Mouse (Mus musculus) stomach, embryonic 15.5 days (tissue): ENCODE results near the gene Casd1. TPM values are rescaled to one million over a fixed set of nuclear protein-coding genes. Genes with fewer than 3 reads are reported as not detected.
"Not testable (repeated sequence)": the region's sequence is repeated elsewhere in the genome, so short reads cannot be mapped to it uniquely, and the experiment has no call there.

Experiments
- ATAC-seq: fragments of 200-750 bp; cut with Nextera tagmentation; 2 replicates; pipeline ENCODE4 v1.8.0; 2017; ENCODE audit warnings: low read depth, moderate number of reproducible peaks, moderate TSS enrichment; ENCODE audit not compliant: insufficient read depth, low FRiP score
- H3K27ac ChIP-seq: fragments of 300-500 bp; sonication (generic); 2 replicates; pipeline ENCODE4 v1.5.1; 2015; ENCODE audit warnings: mild to moderate bottlenecking, inconsistent platforms
- H3K27me3 ChIP-seq: fragments of 300-500 bp; sonication (generic); replicated peaks from 2 replicates; pipeline ENCODE4 v1.6.1; 2015; ENCODE audit warnings: inconsistent platforms
- H3K36me3 ChIP-seq: fragments of 300-500 bp; sonication (generic); 2 replicates; pipeline ENCODE4 v1.6.1; 2015; ENCODE audit warnings: inconsistent platforms
- H3K4me1 ChIP-seq: fragments of 300-500 bp; sonication (generic); 2 replicates; pipeline ENCODE4 v1.6.1; 2015; ENCODE audit warnings: inconsistent platforms
- H3K4me2 ChIP-seq: fragments of 300-500 bp; sonication (generic); 2 replicates; pipeline ENCODE4 v1.6.1; 2015; ENCODE audit warnings: mild to moderate bottlenecking, inconsistent platforms
- H3K4me3 ChIP-seq: fragments of 300-500 bp; sonication (generic); replicated peaks from 2 replicates; pipeline ENCODE4 v1.5.1; 2015; ENCODE audit warnings: inconsistent platforms
- H3K9ac ChIP-seq: fragments of 300-500 bp; sonication (generic); 2 replicates; pipeline ENCODE4 v1.6.1; 2015; ENCODE audit warnings: inconsistent platforms
- H3K9me3 ChIP-seq: fragments of 300-500 bp; sonication (generic); 2 replicates; pipeline ENCODE4 v1.6.1; 2016; ENCODE audit warnings: inconsistent platforms
- WGBS: fragments of 180-500 bp; shearing (Covaris S2); methylation state at CpG from one replicate; pipeline ENCODE4 v1.1.7; 2015; 5-methylcytosine and 5-hydroxymethylcytosine counted together
- polyA plus RNA-seq: library from polyadenylated mRNA; unstranded; fragments of >200 nt; fragmentation: Nextera tagmentation; extraction: Ambion mirVana; gene quantifications from 2 replicates; pipeline ENCODE4 v1.2.1, GENCODE M21; 2015

Casd1 gene
- polyA plus RNA-seq, 1 experiment from 2014 or later, result 25.5 TPM

DNA sequence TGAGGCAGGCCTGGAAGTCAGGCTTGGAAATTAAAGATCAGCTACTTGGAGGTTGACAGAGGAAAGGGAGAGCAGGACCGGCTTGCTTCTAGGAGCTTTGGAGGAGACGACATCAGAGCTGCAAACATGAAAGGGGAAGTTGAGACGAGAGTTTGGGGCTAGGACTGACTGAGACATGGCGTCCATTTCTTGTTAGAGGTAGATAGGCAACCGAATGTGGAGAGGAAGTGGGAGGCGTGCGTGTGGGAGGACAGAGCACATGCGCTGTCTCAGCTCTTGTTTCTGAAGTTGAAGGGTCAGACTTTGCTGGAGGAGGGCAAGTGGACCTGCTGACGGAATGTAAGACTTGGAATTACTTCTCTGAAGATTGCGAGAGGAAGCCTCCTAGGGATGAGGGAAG lies 17.3 kb downstream of the Casd1 start:
- Histone ChIP-seq H3K4me2 (no peak overlapping the region), H3K9me3 (no peaks in the 10 kb centered on the region), H3K36me3 (peaks cover 4% of the 10 kb centered on the region), H3K4me1 (no peaks in the 10 kb centered on the region), H3K27ac (no peak overlapping the region), H3K9ac (no peak overlapping the region), H3K27me3 (no peaks in the 10 kb centered on the region), H3K4me3 (no peak overlapping the region)
- ATAC-seq, result no peak
- 80% methylated on average over 10 of the region's 10 CpGs for WGBS

GRCm38 (mm10) chr6:4631464-4631863 lies 30.8 kb downstream of the Casd1 start:
- no peak overlapping the region for H3K4me3 ChIP-seq
- ATAC-seq, result no peak

DNA sequence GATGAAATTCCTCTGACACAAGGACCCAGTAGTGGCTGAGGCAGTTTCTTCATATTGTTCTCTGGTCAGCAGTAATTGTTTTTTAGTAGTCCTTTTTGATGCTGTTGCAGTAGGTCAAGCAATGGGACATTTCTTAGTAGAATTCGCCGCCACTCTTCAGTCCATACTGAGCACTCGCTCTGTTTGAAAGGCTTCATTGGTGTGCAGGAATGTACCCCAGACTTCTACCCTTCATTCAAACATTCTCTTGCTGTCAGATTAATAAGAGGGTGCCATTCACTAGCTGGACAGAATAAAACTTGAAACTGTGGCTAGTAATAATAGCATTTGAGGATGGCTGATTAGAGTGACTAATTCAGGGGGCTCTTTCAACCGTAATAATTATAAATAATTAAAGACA lies 32.5 kb downstream of the Casd1 start:
- H3K9ac ChIP-seq, result no peak overlapping the region
- 88% methylated on average over 4 of the region's 4 CpGs for WGBS
- H3K4me3 ChIP-seq, result no peak overlapping the region
- no peaks in the 10 kb centered on the region for H3K36me3 ChIP-seq
- no peaks in the 10 kb centered on the region for H3K4me1 ChIP-seq
- H3K27me3 ChIP-seq, result no peaks in the 10 kb centered on the region
- no peak overlapping the region for H3K27ac ChIP-seq
- H3K4me2 ChIP-seq, result no peak overlapping the region
- no peak for ATAC-seq
- H3K9me3 ChIP-seq, result no peaks in the 10 kb centered on the region

More at GRCm38 (mm10) chr6:4631464-4631863, 30.8 kb downstream of the Casd1 start:
- H3K9ac ChIP-seq, result no peak overlapping the region
- H3K36me3 ChIP-seq, result no peaks in the 10 kb centered on the region
- WGBS, result 64% methylated on average over 3 of the region's 3 CpGs
- no peaks in the 10 kb centered on the region for H3K4me1 ChIP-seq
- no peak overlapping the region for H3K4me2 ChIP-seq
- no peaks in the 10 kb centered on the region for H3K9me3 ChIP-seq
- H3K27ac ChIP-seq, result no peak overlapping the region
- H3K27me3 ChIP-seq, result no peaks in the 10 kb centered on the region

DNA sequence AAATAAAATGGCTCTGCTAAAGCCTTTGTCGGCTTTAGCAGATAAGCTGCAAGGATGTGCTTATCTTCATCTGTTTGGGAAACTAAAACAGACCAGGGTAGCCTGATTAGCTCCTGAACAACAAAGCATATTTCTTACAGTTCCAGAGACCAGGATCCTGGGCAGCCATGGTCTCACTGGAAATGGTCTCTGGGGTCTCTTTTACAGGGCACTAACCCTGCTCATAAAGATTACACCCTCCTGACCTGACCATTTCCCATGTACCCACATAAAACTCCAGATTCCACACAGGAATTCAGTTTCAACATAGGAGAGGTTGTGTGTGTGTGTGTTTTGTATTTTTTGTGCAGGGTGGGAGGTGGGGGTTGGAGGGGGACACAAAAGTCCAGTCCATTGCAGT lies 34.2 kb downstream of the Casd1 start:
- Histone ChIP-seq H3K27me3 (no peaks in the 10 kb centered on the region), H3K9ac (no peak overlapping the region), H3K4me2 (no peak overlapping the region), H3K9me3 (no peaks in the 10 kb centered on the region), H3K4me3 (no peak overlapping the region), H3K4me1 (no peaks in the 10 kb centered on the region), H3K27ac (no peak overlapping the region), H3K36me3 (no peaks in the 10 kb centered on the region)
- 39% methylated on average over 1 of the region's 1 CpGs for WGBS
- no peak for ATAC-seq

DNA sequence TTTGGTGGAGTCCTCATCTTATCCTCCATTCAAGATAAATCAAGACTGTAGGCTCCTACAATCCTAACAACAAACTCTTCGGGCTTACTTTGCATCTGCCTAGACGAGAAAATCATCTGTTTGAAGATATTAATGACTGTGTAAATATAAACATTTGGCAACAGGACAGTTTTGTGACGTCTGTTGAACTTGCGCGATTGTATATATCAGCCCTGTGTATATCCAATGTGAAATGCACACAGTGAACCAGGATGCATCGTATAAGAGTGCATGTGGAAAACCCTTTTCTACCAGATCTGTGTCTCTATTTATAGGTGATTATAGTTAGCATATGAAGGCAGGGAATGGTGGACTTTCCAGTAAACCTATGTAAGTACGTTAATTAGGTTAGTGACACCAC lies 41.4 kb downstream of the Casd1 start:
- Histone ChIP-seq H3K9me3 (no peaks in the 10 kb centered on the region), H3K36me3 (0 out of 2 replicates have a peak, but pooled peaks cover 8% of the 10 kb centered on the region), H3K4me2 (no peak overlapping the region), H3K27me3 (no peaks in the 10 kb centered on the region), H3K4me3 (no peak overlapping the region), H3K9ac (no peak overlapping the region), H3K4me1 (no peaks in the 10 kb centered on the region), H3K27ac (no peak overlapping the region)
- WGBS, result 65% methylated on average over 7 of the region's 7 CpGs
- ATAC-seq, result no peak

DNA sequence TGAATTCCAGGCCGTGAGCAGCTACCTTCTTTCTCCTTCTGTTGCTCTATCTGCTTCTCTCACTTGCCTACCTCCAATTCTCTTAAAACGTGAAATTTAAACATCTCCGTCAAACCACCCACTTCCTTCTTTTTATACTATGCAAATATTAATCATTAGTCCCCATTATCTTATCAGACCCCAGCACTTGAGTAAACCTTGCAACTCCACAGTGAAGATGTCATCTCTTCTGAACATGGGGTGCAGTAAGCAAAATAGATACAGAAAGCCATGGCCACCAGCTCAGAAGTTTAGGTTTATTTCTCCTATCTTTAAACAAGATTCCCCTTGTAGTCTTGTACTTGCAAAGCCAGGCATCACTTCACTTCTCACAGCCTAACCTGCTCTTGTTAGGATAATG lies 46.7 kb downstream of the Casd1 start:
- H3K4me1 ChIP-seq, result no peaks in the 10 kb centered on the region
- H3K9ac ChIP-seq, result no peak overlapping the region
- no peak for ATAC-seq
- WGBS, result 47% methylated on average over 3 of the region's 3 CpGs
- H3K9me3 ChIP-seq, result no peaks in the 10 kb centered on the region
- no peak overlapping the region for H3K4me3 ChIP-seq
- 0 out of 2 replicates have a peak, but pooled peaks cover 1% of the 10 kb centered on the region for H3K36me3 ChIP-seq
- H3K27ac ChIP-seq, result no peak overlapping the region
- no peak overlapping the region for H3K4me2 ChIP-seq
- H3K27me3 ChIP-seq, result no peaks in the 10 kb centered on the region

DNA sequence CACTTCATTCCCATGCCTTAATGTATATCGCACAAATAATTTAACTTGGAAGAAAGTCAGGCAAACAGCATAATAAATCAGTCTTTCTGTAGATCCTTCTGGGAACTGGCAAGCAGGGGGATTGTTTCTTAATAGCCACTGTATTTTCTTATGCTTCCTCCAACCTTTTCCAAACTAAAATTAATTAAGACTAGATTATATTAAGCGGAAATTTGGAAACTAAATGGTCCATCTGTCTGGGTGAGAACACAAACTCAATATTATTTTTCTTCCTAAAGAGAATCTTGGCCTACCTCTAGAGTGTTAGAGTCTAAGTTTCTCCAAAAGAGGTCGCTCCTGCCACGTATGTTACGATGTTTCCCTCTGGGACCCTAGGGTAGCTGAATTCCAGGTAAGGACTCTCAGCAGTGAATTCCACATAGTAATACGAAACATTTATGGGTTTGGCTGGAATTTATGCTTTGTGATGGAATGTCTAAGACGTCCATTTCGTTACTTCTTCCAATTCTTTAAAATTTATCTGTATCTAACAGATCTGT lies 52.0 kb downstream of the Casd1 start:
- no peaks in the 10 kb centered on the region for H3K36me3 ChIP-seq
- H3K4me1 ChIP-seq, result no peaks in the 10 kb centered on the region
- WGBS, result 80% methylated on average over 8 of the region's 8 CpGs
- no peak overlapping the region for H3K9ac ChIP-seq
- no peaks in the 10 kb centered on the region for H3K9me3 ChIP-seq
- ATAC-seq, result no peak
- H3K4me3 ChIP-seq, result no peak overlapping the region
- H3K27me3 ChIP-seq, result no peaks in the 10 kb centered on the region
- no peak overlapping the region for H3K27ac ChIP-seq
- no peak overlapping the region for H3K4me2 ChIP-seq

DNA sequence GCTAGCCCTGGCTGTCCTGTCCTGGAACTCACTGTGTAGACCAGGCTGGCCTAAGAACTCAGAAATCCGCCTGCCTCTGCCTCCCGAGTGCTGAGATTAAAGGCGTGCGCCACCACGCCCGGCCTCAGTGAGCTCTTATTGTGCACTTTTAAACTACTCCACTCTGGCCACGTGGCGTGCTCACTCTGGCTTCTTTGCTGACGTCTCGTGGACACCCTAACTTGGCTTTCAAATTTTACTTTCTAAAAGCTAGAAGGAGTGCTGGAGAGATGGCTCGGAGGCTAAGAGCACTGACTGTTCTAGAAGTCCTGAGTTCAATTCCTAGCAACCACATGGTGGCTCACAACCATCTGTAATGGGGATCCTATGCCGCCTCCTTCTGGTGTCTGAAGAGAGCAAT lies 53.1 kb downstream of the Casd1 start:
- H3K36me3 ChIP-seq, ATAC-seq, H3K4me3 ChIP-seq, H3K9ac ChIP-seq, H3K9me3 ChIP-seq, H3K27me3 ChIP-seq, H3K4me2 ChIP-seq, H3K4me1 ChIP-seq, H3K27ac ChIP-seq: not testable (repeated sequence)
- 96% methylated on average over 12 of the region's 12 CpGs for WGBS

DNA sequence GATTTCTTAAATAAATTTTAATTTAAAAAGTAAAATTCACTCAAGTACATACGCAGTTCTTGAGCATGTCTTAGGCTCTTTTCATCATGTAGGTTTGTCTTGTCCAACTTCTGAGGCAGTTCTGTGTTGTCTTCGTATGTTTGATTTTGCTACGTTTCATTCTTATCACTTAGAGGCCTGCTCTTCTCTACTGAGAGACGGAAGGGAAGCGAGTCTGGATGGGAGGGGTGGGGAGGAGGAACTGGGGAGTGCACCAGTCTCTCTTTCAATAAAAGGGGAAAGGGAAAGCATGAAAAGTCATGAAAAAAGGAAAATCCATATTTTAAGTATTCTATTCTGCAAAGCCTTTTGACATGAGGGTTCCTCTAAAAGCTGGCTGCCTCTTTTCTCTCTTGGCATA lies 54.8 kb downstream of the Casd1 start:
- ATAC-seq, result no peak
- H3K4me3 ChIP-seq, result no peak overlapping the region
- H3K9me3 ChIP-seq, result no peaks in the 10 kb centered on the region
- WGBS, result 38% methylated on average over 5 of the region's 5 CpGs
- H3K4me1 ChIP-seq, result no peaks in the 10 kb centered on the region
- H3K27ac ChIP-seq, result no peak overlapping the region
- no peak overlapping the region for H3K9ac ChIP-seq
- no peaks in the 10 kb centered on the region for H3K36me3 ChIP-seq
- H3K27me3 ChIP-seq, result no peaks in the 10 kb centered on the region
- no peak overlapping the region for H3K4me2 ChIP-seq

DNA sequence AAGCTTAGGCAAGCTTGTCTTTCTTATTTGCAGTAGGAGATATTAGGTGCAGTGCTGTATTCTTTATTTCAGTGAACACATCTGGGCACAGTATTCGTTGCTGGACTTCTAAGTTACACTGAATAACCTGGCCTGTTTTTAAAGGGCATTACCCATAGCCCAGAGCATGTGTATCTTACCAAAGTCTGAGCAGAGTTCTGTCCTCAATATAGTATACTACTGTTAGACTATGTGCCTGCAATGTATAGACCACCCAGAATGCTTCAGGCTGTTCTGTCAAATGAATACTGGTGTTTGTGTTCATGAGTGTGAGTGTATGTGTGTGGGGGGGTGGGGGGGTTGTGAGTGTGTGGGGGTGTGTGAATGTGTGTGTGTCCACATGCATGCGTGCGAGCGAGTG lies 55.3 kb downstream of the Casd1 start:
- no peak overlapping the region for H3K4me2 ChIP-seq

DNA sequence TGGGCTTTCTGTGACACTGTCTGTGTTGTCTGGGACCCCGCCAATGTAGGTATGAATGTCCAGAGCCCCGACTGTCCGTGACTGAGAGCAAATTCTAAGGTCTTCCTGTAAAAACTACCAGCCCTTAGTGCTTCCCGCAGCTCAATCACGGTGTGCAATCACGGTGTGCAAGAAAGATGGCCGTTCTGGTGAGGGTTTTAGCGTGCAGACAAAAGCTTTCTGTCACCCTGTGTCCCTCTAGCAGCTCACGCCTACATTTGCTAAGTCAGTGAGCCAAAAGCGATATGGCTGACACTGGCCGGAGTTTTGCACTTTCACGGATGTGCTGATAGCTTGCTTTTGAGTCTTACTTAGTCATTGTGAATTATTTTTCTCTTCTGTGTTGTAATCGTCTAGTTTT lies 58.2 kb downstream of the Casd1 start:
- H3K27me3 ChIP-seq, result no peaks in the 10 kb centered on the region
- H3K9ac ChIP-seq, result no peak overlapping the region
- WGBS, result 80% methylated on average over 13 of the region's 13 CpGs
- no peak overlapping the region for H3K4me2 ChIP-seq
- H3K36me3 ChIP-seq, result no peaks in the 10 kb centered on the region
- H3K27ac ChIP-seq, result no peak overlapping the region
- H3K4me3 ChIP-seq, result no peak overlapping the region
- ATAC-seq, result no peak
- no peaks in the 10 kb centered on the region for H3K9me3 ChIP-seq
- no peaks in the 10 kb centered on the region for H3K4me1 ChIP-seq

More for the DNA sequence above, 55.3 kb downstream of the Casd1 start:
- WGBS, result 86% methylated on average over 4 of the region's 4 CpGs
- H3K27me3 ChIP-seq, result no peaks in the 10 kb centered on the region
- H3K9ac ChIP-seq, result no peak overlapping the region
- H3K4me3 ChIP-seq, result no peak overlapping the region
- no peaks in the 10 kb centered on the region for H3K4me1 ChIP-seq
- no peak overlapping the region for H3K27ac ChIP-seq
- H3K36me3 ChIP-seq, result no peaks in the 10 kb centered on the region
- ATAC-seq, result no peak
- no peaks in the 10 kb centered on the region for H3K9me3 ChIP-seq

- 64% methylated on average over 2 of the region's 2 CpGs for WGBS
- Histone ChIP-seq H3K4me2 (no peak overlapping the region), H3K4me3 (no peak overlapping the region), H3K36me3 (no peaks in the 10 kb centered on the region), H3K9me3 (no peaks in the 10 kb centered on the region), H3K9ac (no peak overlapping the region), H3K27ac (no peak overlapping the region), H3K4me1 (no peaks in the 10 kb centered on the region), H3K27me3 (no peaks in the 10 kb centered on the region)
- no peak for ATAC-seq
Observed at GRCm38 (mm10) chr6:4663516-4663915, 62.9 kb downstream of the Casd1 start.

DNA sequence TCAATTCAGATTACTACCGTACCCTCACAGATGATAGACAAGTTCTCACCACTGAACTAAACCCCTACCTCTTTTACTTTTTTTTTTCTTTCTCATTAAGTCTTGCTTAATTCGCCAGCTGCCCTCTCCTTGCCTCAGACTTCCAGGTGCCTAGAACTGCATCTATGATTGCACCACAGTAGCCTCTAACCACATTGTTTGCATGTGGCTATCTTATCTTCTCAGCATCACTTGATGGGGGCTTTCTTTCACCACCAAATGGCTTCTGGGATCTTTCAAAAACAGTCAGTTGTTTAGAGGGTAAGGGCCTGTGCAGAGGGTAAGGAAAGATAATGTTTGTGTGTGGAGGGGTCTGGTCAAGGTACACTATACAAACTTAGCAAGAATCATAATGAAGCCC lies 63.7 kb downstream of the Casd1 start:
- Histone ChIP-seq H3K4me1 (no peaks in the 10 kb centered on the region), H3K27ac (no peak overlapping the region), H3K36me3 (no peaks in the 10 kb centered on the region), H3K9ac (no peak overlapping the region), H3K9me3 (no peaks in the 10 kb centered on the region), H3K4me2 (no peak overlapping the region), H3K4me3 (no peak overlapping the region), H3K27me3 (no peaks in the 10 kb centered on the region)
- no peak for ATAC-seq
- 49% methylated on average over 2 of the region's 2 CpGs for WGBS
